Mouse (Mus musculus): Measurements from ENCODE around the gene Fundc2.
A peak's percentile ranks its signal among the peaks of the same experiment; 100 is the strongest.

The Fundc2 gene

DNA sequence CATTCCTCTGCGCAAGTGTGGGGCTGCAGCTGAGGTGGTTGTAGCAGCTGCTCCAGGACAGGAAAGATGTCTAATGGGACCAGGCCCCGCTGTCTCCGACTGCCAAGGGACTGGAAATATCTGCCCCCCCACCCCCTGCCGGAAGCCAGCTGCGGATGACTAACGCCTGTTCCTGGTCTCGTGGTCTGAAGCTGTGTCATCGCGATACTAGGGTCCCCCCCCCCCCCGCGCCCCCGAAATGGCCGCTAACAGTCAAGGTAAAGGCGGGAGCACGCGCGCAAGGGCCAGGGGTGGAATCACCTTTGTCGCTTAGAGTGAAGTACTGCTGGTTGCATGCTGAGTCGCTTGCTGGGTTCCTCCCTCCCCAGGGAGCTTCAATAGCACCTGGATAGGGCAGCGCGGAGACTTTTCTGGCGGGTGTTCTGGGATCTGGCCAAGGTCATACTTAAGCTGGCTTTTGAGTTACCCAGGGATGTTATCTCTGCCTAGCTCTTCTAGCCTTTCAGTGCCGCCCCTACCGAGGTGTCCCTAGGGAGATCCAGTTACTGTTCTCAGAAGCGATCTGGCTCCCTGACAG, at the start of gene Fundc2, which contains the start of gene F8:
Fundc2 (plus strand) TSS at position 205 of the 577 bp plus-strand sequence.
F8 (minus strand) TSS at position 421 of the 577 bp plus-strand sequence.
- DNase-seq = peak; percentile 72

DNA sequence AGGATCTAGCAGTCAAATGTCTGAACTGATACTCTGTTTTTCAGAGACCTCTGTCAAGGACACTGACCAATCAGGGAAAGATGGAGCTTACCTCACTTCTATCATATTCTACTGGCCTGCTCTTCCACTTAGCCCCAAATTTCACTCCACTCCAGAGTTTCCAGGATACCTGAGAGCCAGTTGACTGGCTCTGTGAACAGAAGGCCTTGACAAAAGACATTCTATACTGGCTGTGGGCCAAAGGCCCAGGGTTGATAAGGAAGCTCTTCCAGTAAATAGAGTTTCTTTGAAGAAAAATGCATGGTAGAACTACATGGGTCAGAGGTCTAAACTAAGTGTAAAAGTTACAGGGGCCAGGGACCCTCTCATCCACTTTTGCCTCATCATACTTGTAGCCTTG, 12.0 kb upstream of the Fundc2 start:
- DNase-seq = no peak

DNA sequence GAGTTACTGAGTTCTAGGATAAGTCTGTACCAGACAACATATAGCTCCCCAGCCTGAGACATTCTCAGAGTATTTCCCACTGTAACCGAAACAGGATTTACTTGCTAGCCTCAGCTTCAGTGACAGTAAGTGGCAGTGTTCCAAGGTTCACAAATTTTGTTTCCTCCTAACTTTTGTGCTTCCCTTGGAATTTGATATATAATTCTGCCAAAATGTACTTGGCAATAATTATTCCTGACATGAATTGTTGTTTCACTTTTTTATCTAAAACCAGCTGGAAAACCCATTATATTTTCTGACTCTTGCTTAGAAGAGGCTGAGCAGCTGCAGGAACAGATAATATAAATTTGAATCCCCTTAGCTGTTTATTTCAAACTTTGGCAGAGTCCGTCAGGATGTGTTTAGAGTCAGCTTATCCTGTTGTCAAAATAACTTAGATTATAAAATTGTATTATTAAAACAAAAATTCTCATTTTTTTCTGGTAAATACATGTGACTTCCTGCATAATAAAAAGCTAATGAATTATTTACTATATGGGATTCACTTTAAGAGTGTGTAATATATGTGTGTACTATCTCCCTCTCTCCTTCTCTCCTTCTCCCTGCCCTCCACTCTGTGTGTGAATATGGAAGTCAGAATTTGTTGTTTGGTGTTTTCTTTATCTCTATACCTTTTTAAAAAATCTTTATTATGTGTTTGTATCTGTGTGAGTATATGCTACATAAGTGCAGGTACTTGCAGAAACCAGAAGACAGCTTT, 9.4 kb upstream of the Fundc2 start:
- no peak for DNase-seq

GRCm38 (mm10) chrX:75376815-75377214, 5.4 kb upstream of the Fundc2 start:
- DNase-seq = no peak

- DNase-seq = no peak
Measured at GRCm38 (mm10) chrX:75381176-75381575, 1.0 kb upstream of the Fundc2 start.

DNA sequence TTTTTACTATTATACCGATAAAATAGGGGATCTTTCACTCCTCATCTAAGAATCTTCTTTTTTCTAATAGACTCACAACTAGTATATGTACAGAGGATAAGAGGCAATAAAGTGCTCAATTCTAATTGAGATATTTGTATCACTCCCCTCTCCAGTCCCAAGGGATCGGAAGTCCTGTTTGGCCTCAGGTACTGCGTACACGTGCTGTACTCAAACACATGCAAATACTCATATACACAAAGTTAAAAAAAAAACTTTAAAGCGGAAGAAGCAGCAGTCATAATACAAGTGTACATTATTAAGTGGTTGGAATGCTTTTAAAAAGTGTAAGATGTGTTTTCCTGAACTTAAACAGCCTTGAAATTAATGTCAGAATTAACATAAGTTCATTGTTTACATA, 500 bp upstream of the Fundc2 start:
- DNase-seq = no peak

DNA sequence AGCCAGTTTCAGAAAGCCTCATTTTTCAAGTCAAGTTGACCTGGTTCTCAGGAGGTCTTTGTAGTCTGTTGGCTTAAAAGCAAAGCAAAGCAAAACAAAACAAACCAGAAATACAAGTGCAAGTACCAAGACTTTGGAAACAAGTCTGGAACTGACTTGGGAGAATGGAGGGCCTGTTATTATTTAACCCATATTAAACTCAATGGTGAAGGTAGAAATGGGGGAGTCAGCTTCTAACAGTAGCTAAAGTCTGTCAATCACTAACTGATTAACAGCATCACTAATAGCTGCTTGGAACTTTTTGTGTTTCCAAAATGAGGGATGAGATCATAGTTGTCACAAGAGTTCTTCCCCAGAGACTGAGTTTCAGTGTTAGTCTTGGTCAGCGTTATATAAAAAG, 17.3 kb downstream of the Fundc2 start:
- DNase-seq = no peak

- no peak for DNase-seq
Measured at GRCm38 (mm10) chrX:75402668-75403067, 20.5 kb downstream of the Fundc2 start.

DNA sequence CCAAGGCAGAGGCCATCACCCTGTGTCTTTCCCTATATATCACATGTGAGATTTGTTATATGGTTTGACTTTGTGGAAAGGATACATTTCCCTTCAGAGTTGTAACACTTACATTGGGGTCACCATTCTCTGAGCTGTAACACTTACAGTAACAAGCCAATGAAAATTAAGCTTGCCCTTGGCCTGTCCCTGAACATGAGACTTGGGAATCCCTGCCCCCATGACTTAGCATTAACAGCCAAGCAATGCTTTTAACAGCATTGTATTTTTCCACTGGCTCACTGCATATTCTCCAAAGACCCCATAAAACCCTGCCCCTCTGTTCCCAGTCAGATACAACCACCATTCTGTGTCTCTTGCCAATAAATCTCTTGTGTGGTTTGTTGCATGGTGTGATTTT, 21.2 kb downstream of the Fundc2 start:
- no peak for DNase-seq

DNA sequence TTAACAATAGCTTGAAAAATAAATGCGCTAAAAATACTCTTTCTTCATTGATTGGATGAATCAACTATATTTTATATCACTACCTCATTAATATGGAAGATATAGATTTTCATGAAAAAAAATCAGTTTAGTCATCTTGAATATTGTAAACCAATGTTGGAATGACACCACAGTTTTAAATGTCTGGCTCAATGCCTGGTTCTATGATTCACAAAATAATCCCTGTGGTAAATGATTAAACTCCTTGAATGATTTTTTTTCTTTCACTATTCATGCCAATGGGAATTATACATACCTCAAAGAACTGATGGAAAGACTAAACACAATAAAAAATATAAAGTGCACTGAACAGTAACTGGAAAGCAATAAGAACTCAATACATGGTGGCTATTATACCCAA, 27.5 kb downstream of the Fundc2 start:
- no peak for DNase-seq

- peak; percentile 74 for DNase-seq
Measured at GRCm38 (mm10) chrX:75415936-75416785, 34.0 kb downstream of the Fundc2 start, which contains the start of the genes Cmc4, Mtcp1 and Brcc3. TSS of gene Cmc4 (minus strand) at chrX:75416584. TSS of gene Mtcp1 (minus strand) at chrX:75416588. TSS of gene Brcc3 (plus strand) at chrX:75416628.
